Mouse (Mus musculus) heart, postnatal 4 days (tissue): ENCODE results near the gene Gjc2. TPM values are rescaled to one million over a fixed set of nuclear protein-coding genes. Genes with fewer than 3 reads are reported as not detected.

Experiments
- total RNA-seq, 2 experiments: library from RNA; stranded (reverse); gene quantifications; 2 replicates each; pipeline ENCODE4 v1.2.3; 2021

Gjc2 gene
- total RNA-seq, 2 experiments from 2014 or later: 0.70 to 0.79 TPM

Other genes with a start within 250 kb of the Gjc2 start
- 100 to 1,000 TPM; 161 to 165 TPM for gene Rnf187, start 244.3 kb downstream of the Gjc2 start, total RNA-seq
- gene Hist3h2ba, start 234.3 kb downstream of the Gjc2 start, total RNA-seq: 10 to 100 TPM; 21.8 to 22.6 TPM
- 10 to 100 TPM; 46.8 to 50.0 TPM for gene Hist3h2a, start 228.5 kb downstream of the Gjc2 start, total RNA-seq
- gene Trim17, start 228.5 kb downstream of the Gjc2 start, total RNA-seq: under 1 TPM in 1 of 2 experiments, not detected in 1; 0.10 TPM
- 10 to 100 TPM; 21.3 TPM for gene Trim11, start 205.1 kb downstream of the Gjc2 start, total RNA-seq
- 100 to 1,000 TPM; 436 to 453 TPM for gene Obscn, start 46.8 kb downstream of the Gjc2 start, total RNA-seq
- gene Iba57, start 19.5 kb downstream of the Gjc2 start, total RNA-seq: 10 to 100 TPM; 12.9 to 13.1 TPM
- 10 to 100 TPM; 63.3 to 67.9 TPM for gene Guk1, start 9.0 kb upstream of the Gjc2 start, total RNA-seq
- gene Mrpl55, start 19.3 kb upstream of the Gjc2 start, total RNA-seq: 10 to 100 TPM; 74.1 to 75.1 TPM
- gene 2310033P09Rik, start 25.1 kb upstream of the Gjc2 start, total RNA-seq: 10 to 100 TPM; 10.6 to 12.4 TPM
- 100 to 1,000 TPM; 389 to 395 TPM for gene Arf1, start 45.1 kb upstream of the Gjc2 start, total RNA-seq
- not detected for gene Wnt3a, start 107.5 kb upstream of the Gjc2 start, total RNA-seq
- gene Wnt9a, start 123.7 kb upstream of the Gjc2 start, total RNA-seq: 1 to 10 TPM; 5.6 to 5.7 TPM
- gene Prss38, start 192.4 kb upstream of the Gjc2 start, total RNA-seq: not detected